Mouse (Mus musculus) ES-E14 (cell line): ENCODE measurements around the gene Acta2.

Experiments
- HCFC1 ChIP-seq: IDR thresholded peaks from 2 replicates; pipeline ENCODE4 v1.6.1; 2012; ENCODE audit warnings: low read length, inconsistent platforms, borderline replicate concordance; ENCODE audit not compliant: insufficient read depth
- MAFK ChIP-seq: IDR thresholded peaks from 2 replicates; pipeline ENCODE4 v1.6.1; 2014; ENCODE audit warnings: mild to moderate bottlenecking, low read depth, low read length, inconsistent platforms; ENCODE audit not compliant: insufficient read depth
- ZNF384 ChIP-seq: IDR thresholded peaks from 2 replicates; pipeline ENCODE4 v1.6.1; 2012; ENCODE audit warnings: low read depth, low read length, inconsistent platforms

GRCm38 (mm10) chr19:34233944-34234343, 21.4 kb downstream of the Acta2 start:
- TF ChIP-seq HCFC1 (no peak), MAFK (no peak), ZNF384 (no peak)
